Mouse (Mus musculus) liver, adult 2 months (tissue): ENCODE results near the gene Atl3. TPM values are rescaled to one million over a fixed set of nuclear protein-coding genes. Genes with fewer than 3 reads are reported as not detected.

Experiments
- DNase-seq: peaks from one replicate; pipeline ENCODE4 v3.0.0-alpha.2; 2011; ENCODE audit warnings: low read depth, low spot score; ENCODE audit errors: extremely low read depth
- H3K27ac ChIP-seq: fragments of 200-500 bp; replicated peaks from 2 replicates; pipeline ENCODE4 v1.5.1; 2012; ENCODE audit warnings: low read depth, mild to moderate bottlenecking, control low read depth, inconsistent platforms, low read length; ENCODE audit not compliant: insufficient read depth
- H3K27me3 ChIP-seq: fragments of 200-500 bp; 2 replicates; pipeline ENCODE4 v1.6.1; 2012; ENCODE audit warnings: mild to moderate bottlenecking, moderate library complexity, low read length, inconsistent platforms; ENCODE audit not compliant: control insufficient read depth, insufficient read depth
- H3K36me3 ChIP-seq: fragments of 200-500 bp; 2 replicates; pipeline ENCODE4 v1.6.1; 2012; ENCODE audit warnings: low read length, inconsistent platforms; ENCODE audit not compliant: control insufficient read depth, insufficient read depth
- H3K4me1 ChIP-seq: fragments of 200-500 bp; 2 replicates; pipeline ENCODE4 v1.6.1; 2011; ENCODE audit warnings: low read length; ENCODE audit not compliant: control insufficient read depth, insufficient read depth
- H3K4me3 ChIP-seq: fragments of 200-500 bp; 2 replicates; pipeline ENCODE4 v1.5.1; 2011; ENCODE audit warnings: low read depth, mild to moderate bottlenecking, control low read depth, low read length, moderate library complexity; ENCODE audit not compliant: insufficient read depth
- H3K79me2 ChIP-seq: fragments of 200-500 bp; 2 replicates; pipeline ENCODE4 v1.6.1; 2012; ENCODE audit warnings: inconsistent platforms, mild to moderate bottlenecking, low read length, moderate library complexity; ENCODE audit not compliant: control insufficient read depth, insufficient read depth
- H3K9ac ChIP-seq: fragments of 200-500 bp; 2 replicates; pipeline ENCODE4 v1.6.1; 2012; ENCODE audit warnings: low read depth, mild to moderate bottlenecking, control low read depth, inconsistent platforms, low read length
- CTCF ChIP-seq: fragments of 200-500 bp; IDR thresholded peaks from 2 replicates; pipeline ENCODE4 v1.5.1; 2011; ENCODE audit warnings: low read depth, low read length, control low read depth
- POLR2A ChIP-seq: fragments of 200-500 bp; IDR thresholded peaks from 2 replicates; pipeline ENCODE4 v1.6.1; 2011; ENCODE audit warnings: low read length, control low read depth; ENCODE audit not compliant: insufficient read depth; ENCODE audit errors: extremely low read depth
- WGBS: fragments of 180-500 bp; shearing (Covaris S2); methylation state at CpG from one replicate; pipeline ENCODE4 v1.1.7; 2018; 5-methylcytosine and 5-hydroxymethylcytosine counted together
- polyA plus RNA-seq: library from polyadenylated mRNA; depleted of rRNA; stranded (reverse); fragments of >200 nt; gene quantifications from 2 replicates; pipeline ENCODE4 v1.2.3, GENCODE M21; 2012
- total RNA-seq: library from RNA; depleted of rRNA; stranded (reverse); fragments of >200 nt; gene quantifications from 2 replicates; pipeline ENCODE4 v1.2.3, GENCODE M21; 2014

Atl3 gene
- total and polyA plus RNA-seq, 2 experiments: 19.4 to 69.9 TPM

GRCm38 (mm10) chr19:7548924-7549323 lies 55.1 kb downstream of the Atl3 start:
- Histone ChIP-seq H3K27me3 (no peaks in the 10 kb centered on the region), H3K9ac (no peak overlapping the region), H3K4me1 (peaks cover 2% of the 10 kb centered on the region; the same call in 1 of the 2 replicates), H3K4me3 (no peak overlapping the region), H3K27ac (no peak overlapping the region), H3K36me3 (no peaks in the 10 kb centered on the region), H3K79me2 (no peaks in the 10 kb centered on the region)
- WGBS: 96% methylated on average over 3 of the region's 3 CpGs
- DNase-seq: no peak
- TF ChIP-seq CTCF (no peak), POLR2A (no peak)

- no peaks in the 10 kb centered on the region for H3K79me2 ChIP-seq
- peak; percentile 48 for DNase-seq
- 33% methylated on average over 4 of the region's 4 CpGs for WGBS
- H3K4me1 ChIP-seq: peaks cover 2% of the 10 kb centered on the region; the same call in 1 of the 2 replicates
- no peaks in the 10 kb centered on the region for H3K36me3 ChIP-seq
- TF ChIP-seq POLR2A: no peak
- TF ChIP-seq CTCF: no peak
- no peak overlapping the region for H3K27ac ChIP-seq
- H3K27me3 ChIP-seq: no peaks in the 10 kb centered on the region
- H3K4me3 ChIP-seq: no peak overlapping the region
- no peak overlapping the region for H3K9ac ChIP-seq
These were observed 57.9 kb downstream of the Atl3 start for GRCm38 (mm10) chr19:7551550-7552300.

- Histone ChIP-seq H3K27me3 (no peaks in the 10 kb centered on the region), H3K4me1 (peaks cover 2% of the 10 kb centered on the region; the same call in 1 of the 2 replicates), H3K79me2 (no peaks in the 10 kb centered on the region), H3K36me3 (no peaks in the 10 kb centered on the region), H3K4me3 (no peak overlapping the region), H3K9ac (no peak overlapping the region), H3K27ac (no peak overlapping the region)
- 87% methylated on average over 2 of the region's 2 CpGs for WGBS
- no peak for DNase-seq
- TF ChIP-seq POLR2A (no peak), CTCF (no peak)
These were observed 58.4 kb downstream of the Atl3 start for GRCm38 (mm10) chr19:7552301-7552673.

- no peaks in the 10 kb centered on the region for H3K27me3 ChIP-seq
- no peaks in the 10 kb centered on the region for H3K79me2 ChIP-seq
- no peak for DNase-seq
- no peaks in the 10 kb centered on the region for H3K36me3 ChIP-seq
- no peak for TF ChIP-seq CTCF
- TF ChIP-seq POLR2A: no peak
- H3K27ac ChIP-seq: no peak overlapping the region
- H3K9ac ChIP-seq: no peak overlapping the region
- H3K4me3 ChIP-seq: no peak overlapping the region
- peaks cover 3% of the 10 kb centered on the region for H3K4me1 ChIP-seq
These were observed 59.6 kb downstream of the Atl3 start for GRCm38 (mm10) chr19:7553441-7553840.

- Histone ChIP-seq H3K79me2 (no peaks in the 10 kb centered on the region), H3K27ac (no peak overlapping the region), H3K36me3 (no peaks in the 10 kb centered on the region), H3K4me3 (no peak overlapping the region), H3K9ac (no peak overlapping the region), H3K4me1 (peaks cover 3% of the 10 kb centered on the region), H3K27me3 (no peaks in the 10 kb centered on the region)
- no peak for TF ChIP-seq POLR2A
- no peak for TF ChIP-seq CTCF
- DNase-seq: no peak
- 78% methylated on average over 4 of the region's 4 CpGs for WGBS
These were observed 61.0 kb downstream of the Atl3 start for GRCm38 (mm10) chr19:7554881-7555280.

- H3K4me3 ChIP-seq: no peak overlapping the region
- DNase-seq: no peak
- no peak overlapping the region for H3K9ac ChIP-seq
- no peak for TF ChIP-seq CTCF
- no peak for TF ChIP-seq POLR2A
- 100% methylated on average over 1 of the region's 1 CpGs for WGBS
- H3K36me3 ChIP-seq: no peaks in the 10 kb centered on the region
- peaks cover 3% of the 10 kb centered on the region for H3K4me1 ChIP-seq
- no peak overlapping the region for H3K27ac ChIP-seq
- no peaks in the 10 kb centered on the region for H3K27me3 ChIP-seq
- H3K79me2 ChIP-seq: no peaks in the 10 kb centered on the region
These were observed 62.8 kb downstream of the Atl3 start for GRCm38 (mm10) chr19:7556641-7557040.
